Mouse (Mus musculus) spleen, embryonic (tissue): ENCODE results near the gene Dcpp2.
"Not testable (repeated sequence)": the region's sequence is repeated elsewhere in the genome, so short reads cannot be mapped to it uniquely, and the experiment has no call there.

Source experiments
- CTCF ChIA-PET: fragments of 350-600 bp; sonication (Branson Sonifier 250); formaldehyde crosslinking; loops from one replicate; lab custom pipeline; 2022; lab: Charles Lee

Gene Dcpp2

DNA sequence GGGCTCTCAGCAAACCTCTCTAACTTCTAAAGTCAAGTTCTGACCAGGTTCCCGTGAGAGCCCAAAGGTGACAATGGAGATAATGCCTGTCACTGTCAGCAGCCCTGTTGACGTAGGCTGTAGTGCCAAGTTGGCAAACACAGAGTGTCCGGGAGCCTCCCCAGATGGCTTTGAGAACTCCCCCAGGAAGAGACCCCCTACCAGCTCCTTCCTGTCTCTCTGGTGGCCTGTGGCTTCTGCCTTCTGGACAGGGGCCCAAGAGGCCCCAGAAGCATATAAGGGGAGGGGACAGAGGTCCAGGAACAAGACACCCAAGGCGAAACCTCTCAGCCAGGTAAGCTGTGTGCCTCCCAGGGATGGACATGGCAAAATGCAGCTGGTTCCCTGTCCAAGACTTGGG, at the start of gene Dcpp2, which contains the start of gene Dcpp1:
TSS of gene Dcpp2 (plus strand) at position 305 of the 400 bp plus-strand sequence.
TSS of gene Dcpp1 (plus strand) at position 301 of the 400 bp plus-strand sequence.
- CTCF ChIA-PET = not testable (repeated sequence)

DNA sequence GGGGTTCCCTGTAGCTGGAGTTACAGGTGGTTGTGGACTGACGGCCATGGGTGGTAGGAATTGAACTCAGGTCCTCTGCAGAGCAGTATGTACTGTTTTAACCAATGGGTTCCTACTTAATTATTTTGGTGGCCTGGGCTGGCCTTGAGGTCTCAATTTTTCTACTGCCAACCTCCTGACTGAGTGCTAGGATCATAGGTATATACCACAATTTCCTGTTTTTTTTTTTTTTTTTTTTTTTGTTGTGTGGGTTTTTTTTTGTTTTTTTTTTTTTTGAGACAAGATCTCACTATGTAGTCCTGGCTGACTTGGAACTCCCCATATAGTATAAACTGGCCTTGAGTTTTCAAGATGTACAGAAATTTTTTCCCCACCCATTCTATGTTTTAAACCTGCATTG, 49.5 kb upstream of the Dcpp2 start:
- CTCF ChIA-PET = interaction anchor here (1.6 kb wide), 1 partner anchor 57 kb away, joined by 4 read pairs; no protein-coding TSS in a partner anchor

DNA sequence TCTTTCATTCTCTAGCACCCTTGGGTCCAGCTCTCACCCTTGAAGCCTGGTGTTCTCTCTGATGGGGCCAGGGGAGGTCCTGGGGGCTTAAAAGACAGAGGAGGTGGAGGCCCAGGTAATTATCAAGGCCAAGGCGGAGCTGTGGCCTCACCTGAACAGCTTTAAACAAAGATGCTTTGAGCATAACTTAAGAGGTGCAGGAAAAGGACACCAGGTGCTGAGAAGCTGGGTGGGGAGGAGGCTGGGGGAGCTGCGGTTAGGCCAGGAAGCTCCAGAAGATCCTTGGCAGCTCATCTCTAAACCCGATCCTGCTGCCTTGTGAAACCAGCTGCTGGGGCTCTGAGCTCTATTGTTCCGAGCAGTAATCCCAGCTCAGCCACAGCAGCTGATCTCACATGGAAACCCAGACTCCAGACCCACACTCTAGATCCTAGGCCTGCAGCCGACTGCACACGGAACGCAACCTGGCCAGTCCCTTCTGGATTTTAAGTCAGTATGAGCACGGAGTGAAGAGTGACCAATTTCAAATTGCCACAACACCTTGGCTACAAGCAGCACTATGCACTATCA, 44.6 kb upstream of the Dcpp2 start, which contains the start of gene Prss33:
TSS of gene Prss33 (minus strand) at position 51 of the 570 bp plus-strand sequence.
- CTCF ChIA-PET = interaction anchor here (0.9 kb wide), 1 partner anchor 124 kb away, joined by 3 read pairs; no protein-coding TSS in a partner anchor

DNA sequence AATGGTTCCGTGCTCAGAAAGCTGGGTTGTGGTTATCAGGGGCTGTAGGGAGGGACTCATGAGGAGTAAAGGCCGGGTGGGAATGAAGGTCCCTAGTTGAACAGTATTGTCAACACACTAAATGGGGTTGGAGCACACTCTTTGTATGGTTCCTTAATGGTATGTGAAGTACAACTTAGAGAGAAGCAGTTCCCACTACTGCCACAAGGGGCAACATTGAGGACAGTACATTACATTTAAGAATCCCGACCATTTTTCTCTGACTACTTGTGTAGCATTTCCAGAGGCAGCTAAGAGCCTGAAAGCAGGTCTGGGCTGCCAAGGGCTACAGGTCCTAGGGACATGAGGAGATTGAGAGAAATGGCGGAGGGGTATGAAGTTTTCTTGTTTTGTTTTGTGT, 39.5 kb upstream of the Dcpp2 start:
- CTCF ChIA-PET = interaction anchor here (1.7 kb wide), 1 partner anchor 67 kb away, joined by 5 read pairs; no protein-coding TSS in a partner anchor

DNA sequence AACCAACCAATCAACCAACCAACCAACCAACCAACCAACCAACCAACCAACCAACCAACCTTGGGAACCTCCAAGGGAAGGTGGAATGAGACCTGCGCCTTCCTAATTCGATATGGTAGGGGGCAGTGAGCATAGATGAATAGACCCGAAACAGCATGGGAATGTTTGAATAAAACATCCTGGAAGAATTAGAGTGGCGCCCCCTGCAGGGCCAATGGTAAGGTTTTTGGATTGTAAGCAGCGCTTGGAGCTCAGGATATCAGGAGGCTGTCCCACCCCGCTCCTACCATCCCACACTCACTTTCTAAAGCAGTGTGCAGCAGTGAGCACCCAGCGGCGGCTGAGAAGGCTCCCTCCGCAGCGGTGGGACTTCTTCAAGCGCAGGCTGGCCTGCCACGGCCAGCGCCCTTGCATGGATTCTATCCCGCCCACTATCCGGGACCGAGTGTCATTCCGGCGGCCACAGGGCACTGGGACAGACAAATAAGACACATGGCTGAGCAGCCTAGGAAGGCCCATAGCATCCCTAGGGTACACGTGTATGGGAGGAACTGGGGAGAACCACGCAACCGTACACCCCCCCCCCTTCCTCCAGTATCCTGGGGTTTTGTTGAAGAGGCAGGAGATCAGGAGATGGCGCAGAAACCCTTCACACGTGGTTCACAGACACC, 37.4 kb upstream of the Dcpp2 start:
- CTCF ChIA-PET = interaction anchor here (0.5 to 1.1 kb wide), 6 partner anchors 10 to 118 kb away, joined by 3 to 5 read pairs (median 4); no protein-coding TSS in a partner anchor

DNA sequence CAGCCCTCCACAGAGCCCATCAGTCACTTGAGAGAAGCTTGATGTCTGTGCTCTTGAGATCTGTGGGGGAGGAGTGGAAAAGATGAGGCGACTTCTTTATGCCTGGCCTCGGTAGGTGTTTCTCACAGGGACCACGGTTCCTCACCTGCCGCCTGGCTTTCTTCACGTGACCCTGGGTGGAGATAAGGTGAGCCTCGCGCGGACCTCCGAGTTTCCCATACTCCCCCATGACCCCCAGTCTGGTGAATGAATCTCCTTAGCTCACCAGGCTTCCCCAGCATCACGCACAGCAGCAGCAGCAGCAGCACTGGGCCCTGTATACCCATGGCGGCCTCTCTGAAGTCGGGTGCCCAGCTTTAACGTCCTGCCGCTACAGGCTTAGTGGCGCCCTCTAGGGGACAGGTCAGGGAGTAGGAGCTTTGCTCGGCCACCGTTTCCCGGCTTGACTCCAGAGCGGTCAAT, 36.8 kb upstream of the Dcpp2 start, which contains the start of the genes Prss32 and Prss41:
TSS of gene Prss32 (plus strand) at position 44 of the 462 bp plus-strand sequence.
TSS of gene Prss41 (minus strand) at position 361 of the 462 bp plus-strand sequence.
- CTCF ChIA-PET = interaction anchor here (0.5 to 1.1 kb wide), 4 partner anchors 14 to 85 kb away, joined by 3 to 5 read pairs (median 4); no protein-coding TSS in a partner anchor

DNA sequence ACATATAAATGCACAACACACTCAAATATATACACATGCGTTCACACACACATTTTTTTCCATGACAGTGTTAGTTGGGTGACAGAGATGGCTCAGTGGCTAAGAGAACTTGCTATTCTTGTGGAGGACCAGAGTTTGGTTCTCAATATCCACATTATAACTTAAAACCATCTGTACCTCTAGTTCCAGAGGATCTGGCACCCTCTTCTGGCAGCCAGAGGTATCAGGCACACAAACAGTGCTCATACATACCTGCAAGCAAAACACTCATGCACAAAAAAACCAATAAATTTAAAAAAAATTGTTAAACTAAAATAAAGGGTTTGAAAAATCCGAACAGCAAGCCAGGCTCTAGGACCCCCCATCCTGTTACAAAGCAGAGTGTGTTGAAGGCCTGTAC, 30.7 kb upstream of the Dcpp2 start:
- CTCF ChIA-PET = no interaction called here

DNA sequence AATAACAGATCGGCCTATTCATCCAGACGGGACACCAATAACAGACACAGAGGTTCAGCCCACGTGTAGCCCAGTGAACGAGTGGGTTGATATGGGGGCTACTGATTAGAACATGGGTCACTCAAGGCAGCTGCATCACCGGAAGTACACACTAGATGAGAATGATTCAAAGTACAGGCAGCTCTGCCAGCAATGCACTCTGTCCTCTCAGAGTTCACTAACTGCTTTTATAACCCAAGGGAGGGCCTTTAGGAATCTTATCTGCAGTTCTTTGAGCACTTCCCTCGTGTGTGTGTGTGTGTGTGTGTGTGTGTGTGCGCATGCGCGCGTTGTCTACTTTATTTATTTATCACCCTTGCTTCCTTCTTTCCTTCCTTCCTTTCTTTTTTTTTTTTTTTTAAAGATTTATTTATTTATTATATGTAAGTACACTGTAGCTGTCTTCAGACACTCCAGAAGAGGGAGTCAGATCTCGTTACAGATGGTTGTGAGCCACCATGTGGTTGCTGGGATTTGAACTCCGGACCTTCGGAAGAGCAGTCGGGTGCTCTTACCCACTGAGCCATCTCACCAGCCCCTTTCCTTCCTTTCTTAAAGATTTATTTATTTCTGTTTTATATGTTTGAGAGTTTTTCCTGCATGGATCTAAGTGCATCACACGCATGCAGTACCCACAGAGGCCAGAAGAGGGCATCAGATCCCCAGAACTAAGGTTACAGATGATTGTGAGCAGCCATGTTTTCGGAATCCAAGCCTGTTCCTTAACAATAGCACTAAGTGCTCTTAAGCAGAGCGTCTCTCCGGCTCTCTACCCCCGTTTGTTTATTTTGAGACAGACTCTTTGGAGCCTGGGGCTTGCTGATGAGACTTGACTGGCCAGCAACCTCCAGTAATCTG, 29.6 kb upstream of the Dcpp2 start:
- CTCF ChIA-PET = no interaction called here

DNA sequence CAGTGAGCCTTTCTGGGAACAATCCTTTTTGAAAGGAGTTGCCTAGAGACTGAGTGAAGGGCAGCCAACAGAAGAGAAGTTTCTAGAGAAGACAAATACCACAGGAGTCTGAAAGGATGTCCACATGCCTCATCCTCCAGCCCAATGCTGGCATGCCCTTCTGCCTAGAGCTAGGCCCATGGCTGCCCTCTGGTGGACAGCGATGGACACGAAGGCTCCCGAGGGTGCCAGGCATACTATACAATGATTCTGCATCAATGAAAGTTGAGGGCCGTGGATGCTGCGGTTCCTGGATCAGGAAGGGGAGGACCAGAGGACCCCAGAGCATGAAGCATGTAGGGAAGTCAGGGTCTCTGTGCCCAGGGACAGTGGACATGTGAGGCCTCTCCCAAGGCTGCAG, 27.4 kb upstream of the Dcpp2 start:
- CTCF ChIA-PET = interaction anchor here (0.5 kb wide), 1 partner anchor 11 kb away, joined by 3 read pairs; no protein-coding TSS in a partner anchor

DNA sequence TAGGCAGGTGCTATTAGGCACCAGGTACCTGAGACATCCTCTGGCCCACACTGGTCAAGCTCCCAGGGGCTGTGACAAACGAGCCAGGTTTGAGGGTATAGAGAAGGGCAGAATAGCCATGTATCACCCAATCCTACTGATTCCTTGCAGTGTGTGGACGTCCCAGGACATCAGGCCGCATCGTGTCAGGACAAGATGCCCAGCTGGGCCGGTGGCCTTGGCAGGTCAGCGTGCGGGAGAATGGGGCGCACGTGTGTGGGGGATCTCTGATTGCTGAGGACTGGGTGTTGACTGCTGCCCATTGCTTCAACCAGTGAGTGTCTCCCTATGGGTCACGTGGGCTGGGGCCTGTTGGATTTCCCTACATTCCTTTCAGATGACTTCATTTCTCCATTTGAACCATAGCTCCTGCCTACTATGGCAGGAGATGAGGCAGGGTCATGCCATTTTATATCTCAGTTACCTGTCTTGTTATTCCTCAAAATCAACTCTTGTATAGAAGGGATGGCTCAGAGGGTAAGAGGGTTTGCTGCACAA, 26.4 kb upstream of the Dcpp2 start:
- CTCF ChIA-PET = interaction anchor here (1.0 kb wide), 1 partner anchor 105 kb away, joined by 3 read pairs; no protein-coding TSS in a partner anchor

DNA sequence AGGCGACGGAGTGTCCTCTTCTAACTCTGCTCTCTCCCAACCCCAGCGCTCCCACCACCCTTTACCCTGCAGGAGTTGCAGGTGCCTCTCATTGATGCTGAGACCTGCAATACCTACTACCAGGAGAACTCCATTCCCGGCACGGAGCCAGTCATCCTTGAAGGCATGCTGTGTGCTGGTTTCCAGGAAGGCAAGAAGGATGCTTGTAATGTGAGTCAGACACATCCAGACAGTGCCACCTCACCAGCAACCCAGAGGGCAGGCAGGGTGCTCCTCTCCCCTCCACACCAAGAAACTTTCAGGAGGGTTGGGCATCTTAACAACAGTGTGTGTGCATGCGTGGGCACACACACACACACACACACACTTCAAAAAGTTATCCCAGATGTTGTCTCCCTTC, 23.5 kb upstream of the Dcpp2 start:
- CTCF ChIA-PET = interaction anchor here (0.7 kb wide), 1 partner anchor 108 kb away, joined by 3 read pairs; no protein-coding TSS in a partner anchor

DNA sequence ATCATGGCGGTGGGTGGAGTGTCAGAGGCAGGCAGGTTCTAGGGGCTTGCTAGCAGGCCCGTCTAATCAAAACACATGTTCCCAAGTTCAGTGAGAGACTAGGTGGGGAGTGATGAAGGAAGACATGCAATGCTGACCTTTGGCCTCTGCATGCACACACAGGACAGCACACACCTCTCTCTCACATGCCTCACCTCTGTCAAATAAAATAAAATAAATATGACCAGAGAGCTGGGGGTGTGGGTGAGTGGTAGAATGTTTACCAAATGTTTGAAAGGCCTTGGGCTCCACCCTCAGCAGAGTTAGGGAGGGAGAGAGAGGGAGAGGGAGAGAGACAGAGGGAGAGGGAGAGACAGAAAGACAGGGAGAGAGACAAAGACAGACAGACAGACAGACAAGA, 22.8 kb upstream of the Dcpp2 start:
- CTCF ChIA-PET = no interaction called here

DNA sequence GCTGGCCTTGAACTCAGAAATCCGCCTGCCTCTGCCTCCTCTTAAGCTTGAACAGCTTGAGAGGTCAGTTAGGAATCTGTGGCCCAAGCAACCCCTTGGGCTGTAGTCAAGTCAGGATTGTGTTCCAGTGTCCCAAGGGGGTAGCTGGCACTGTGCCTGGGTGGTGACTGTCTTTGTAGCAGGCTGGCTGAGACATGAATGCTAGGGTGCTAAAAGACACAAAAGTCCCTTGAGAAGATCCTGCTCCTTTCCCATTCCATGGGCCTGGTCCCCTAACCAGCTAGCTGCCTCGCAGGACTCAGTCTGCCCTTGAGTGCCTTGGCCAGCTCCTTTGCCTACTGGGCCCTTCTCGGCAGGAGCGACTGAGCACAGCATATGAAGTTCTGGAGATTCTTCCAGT, 17.8 kb upstream of the Dcpp2 start:
- CTCF ChIA-PET = no interaction called here

DNA sequence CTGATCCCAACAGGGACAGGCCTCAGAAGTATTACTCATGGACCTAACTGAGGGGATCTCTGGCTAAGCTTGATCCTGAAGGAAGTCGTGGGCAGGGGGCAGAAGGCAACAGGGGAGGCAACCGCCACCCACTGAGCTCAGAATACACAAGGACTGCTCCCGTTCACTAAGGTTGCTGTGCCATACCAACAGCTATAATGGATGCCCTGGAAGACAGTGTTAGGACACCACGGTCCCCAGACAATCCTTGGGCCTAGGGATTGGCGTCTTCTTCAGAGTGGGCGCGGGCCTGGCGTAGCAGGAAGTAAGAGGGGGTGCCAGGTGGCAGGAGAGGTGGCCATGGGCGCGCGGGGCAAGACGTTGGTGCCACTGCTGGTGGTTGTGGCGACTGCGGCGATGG, 12.9 kb upstream of the Dcpp2 start, which contains the start of gene Prss21:
TSS of gene Prss21 (plus strand) at position 301 of the 400 bp plus-strand sequence.
- CTCF ChIA-PET = no interaction called here

DNA sequence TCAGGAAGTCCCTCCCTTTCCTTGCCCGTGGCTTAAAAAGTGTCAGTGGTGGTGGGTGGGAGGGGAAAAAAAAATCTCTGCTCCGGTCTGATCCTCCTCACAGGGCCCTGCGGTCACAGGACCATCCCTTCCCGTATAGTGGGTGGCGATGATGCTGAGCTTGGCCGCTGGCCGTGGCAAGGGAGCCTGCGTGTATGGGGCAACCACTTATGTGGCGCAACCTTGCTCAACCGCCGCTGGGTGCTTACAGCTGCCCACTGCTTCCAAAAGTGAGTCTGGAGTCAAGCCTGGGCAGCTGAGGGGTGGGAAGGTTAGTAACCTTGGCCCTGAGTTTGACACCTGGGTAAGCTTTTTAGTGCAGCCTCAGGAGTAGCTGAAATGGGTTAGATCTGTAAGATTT, 12.2 kb upstream of the Dcpp2 start:
- CTCF ChIA-PET = no interaction called here

DNA sequence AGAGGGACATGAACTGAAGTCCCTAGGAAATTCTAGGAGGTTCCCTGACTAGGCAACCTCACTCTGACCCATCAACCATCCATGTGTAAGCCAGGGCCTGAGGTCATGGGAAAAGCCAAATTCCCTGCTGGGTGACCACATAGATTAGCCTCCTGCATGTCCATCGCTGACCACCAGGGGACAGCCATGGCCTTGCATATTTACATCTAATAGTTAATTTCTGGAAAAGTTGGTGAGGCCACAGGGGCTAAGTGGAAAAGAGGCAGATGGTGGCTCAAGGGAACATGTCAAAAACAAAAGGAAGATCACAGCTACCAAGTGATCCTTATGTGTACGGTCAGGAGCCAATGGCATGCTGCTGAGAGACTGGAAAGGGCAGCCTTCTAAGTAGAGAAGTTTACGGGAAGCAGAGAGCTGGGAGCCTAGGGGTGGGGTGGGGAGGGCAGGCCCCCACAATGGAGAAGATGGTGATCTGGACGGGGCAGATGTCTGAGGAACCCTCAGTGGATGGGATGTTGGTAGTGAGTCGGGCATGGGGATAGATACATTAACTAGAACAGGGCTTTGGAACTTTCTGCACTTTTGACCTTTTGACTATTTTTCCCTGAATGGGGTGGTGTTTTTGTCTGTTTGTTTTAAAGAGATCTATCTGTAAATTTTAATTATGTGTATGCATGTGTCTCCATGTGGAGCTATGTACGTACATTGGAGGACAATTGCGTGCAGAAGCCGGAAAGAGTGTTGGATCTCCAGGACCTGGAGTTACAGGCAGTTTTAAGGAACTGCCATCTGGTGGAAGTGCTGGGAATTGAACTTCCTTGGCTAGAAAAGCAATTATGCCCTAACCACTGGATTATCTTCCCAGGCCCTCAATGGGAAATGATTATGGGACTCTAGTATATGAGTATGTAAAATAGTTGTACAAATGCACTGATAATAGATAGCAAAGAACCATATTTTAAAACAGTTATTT, 6.5 kb upstream of the Dcpp2 start:
- CTCF ChIA-PET = interaction anchor here (0.6 kb wide), 1 partner anchor 124 kb away, joined by 4 read pairs; no protein-coding TSS in a partner anchor

DNA sequence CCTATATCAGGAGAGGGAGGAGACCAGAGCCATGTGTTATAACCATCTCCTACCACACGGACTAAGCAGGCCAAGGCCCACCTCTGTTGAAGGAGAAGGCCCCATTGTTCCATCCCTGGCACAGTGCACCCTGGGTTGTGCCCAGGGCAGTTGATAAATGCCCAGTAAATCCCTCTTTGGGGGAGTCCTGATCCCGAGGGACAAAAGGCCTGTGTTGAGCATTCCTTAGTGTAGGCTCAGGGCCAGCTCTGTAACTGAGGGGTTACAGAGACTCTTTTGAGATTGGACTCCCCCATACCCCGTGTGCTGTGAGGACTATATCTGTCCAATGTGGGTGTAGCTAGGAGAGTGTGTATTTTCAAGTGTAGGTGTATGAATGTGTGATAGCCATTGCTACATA, 3.9 kb upstream of the Dcpp2 start:
- CTCF ChIA-PET = no interaction called here

DNA sequence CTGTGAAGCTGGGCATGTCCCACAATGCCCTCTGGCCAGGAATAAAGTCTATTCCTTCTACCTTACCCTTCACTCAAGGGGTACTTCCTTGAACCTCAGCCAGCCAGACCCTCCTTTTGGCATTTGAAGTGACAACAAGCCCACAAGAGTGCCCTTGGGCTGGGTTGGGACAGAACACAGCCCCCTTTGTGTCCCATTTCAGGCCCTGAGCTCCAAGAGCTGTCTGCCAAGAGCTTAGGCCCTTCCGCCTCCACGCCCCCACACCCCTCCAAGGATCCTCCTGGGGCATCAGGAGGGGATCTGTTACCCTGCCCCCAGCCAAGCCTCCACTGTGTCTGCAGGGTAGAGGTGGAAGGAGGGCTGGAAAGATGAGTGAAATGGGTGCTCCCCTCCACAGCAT, 3.5 kb upstream of the Dcpp2 start:
- CTCF ChIA-PET = no interaction called here

DNA sequence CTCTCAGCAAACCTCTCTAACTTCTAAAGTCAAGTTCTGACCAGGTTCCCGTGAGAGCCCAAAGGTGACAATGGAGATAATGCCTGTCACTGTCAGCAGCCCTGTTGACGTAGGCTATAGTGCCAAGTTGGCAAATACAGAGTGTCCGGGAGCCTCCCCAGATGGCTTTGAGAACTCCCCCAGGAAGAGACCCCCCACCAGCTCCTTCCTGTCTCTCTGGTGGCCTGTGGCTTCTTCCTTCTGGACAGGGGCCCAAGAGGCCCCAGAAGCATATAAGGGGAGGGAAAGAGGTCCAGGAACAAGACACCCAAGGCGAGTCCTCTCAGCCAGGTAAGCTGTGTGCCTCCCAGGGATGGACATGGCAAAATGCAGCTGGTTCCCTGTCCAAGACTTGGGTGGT, 36.5 kb downstream of the Dcpp2 start, which contains the start of gene Dcpp3:
TSS of gene Dcpp3 (plus strand) at position 301 of the 400 bp plus-strand sequence.
- CTCF ChIA-PET = not testable (repeated sequence)
